Mouse (Mus musculus): ENCODE data around the gene Scgb2a2. TPM values are rescaled to one million over a fixed set of nuclear protein-coding genes. Genes with fewer than 3 reads are reported as not detected.
"Not testable (repeated sequence)": the region's sequence is repeated elsewhere in the genome, so short reads cannot be mapped to it uniquely, and the experiment has no call there.

Scgb2a2 gene
- polyA plus RNA-seq, 1 experiment from 2014 or later, result not detected

DNA sequence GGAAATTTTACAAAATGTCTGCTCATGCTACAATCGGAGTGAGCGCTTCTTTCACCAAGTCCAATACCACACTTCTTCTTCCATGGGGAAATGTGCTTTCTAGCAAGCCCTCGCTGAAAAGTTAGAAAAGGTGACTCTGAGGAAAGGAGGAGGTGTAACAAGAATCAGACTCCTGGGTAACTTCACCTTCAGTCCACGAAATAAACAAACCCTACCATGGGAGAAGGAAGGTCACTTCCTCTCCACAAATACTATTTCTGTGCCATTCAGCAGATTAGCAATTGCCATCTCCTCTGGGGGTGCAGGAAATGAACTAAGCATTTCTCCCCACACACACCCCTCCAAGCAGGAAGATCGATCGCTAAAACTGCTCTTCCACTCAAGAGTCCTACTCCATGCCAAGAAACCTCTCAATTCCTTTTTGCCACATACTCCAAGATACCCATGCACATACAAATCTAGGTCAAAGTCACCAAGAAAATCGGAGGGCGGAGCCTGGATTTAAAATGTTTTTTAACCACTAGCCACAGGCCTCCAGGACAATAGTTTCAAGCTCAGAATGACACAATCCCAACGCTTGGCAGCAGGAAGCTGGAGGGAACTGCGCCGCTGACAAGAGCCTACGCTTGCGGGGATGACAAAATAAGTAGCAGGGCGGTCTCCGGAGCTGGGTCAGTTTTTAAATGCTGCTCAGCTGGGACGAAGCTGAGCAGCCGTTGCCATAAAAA, 51.1 kb downstream of the Scgb2a2 start:
- Histone ChIP-seq H3K4me1 (replicated peaks) (peaks cover 27% of the 10 kb centered on the region), H3K27ac (peak overlapping the region; percentile 89), H3K27me3 (no peaks in the 10 kb centered on the region), H3K9me3 (0 out of 2 replicates have a peak, but pooled peaks cover 3% of the 10 kb centered on the region), H3K9ac (replicated peaks) (peak overlapping the region; percentile 79), H3K4me3 (replicated peaks) (peak overlapping the region; percentile 88), H3K4me2 (peak overlapping the region; percentile 82), H3K36me3 (peaks cover 21% of the 10 kb centered on the region)
- 11% methylated on average over 17 of the region's 17 CpGs for WGBS
- ATAC-seq (ENCODE audit: insufficient number of reproducible peaks, insufficient read depth, low FRiP score, low TSS enrichment, low read depth), result no peak

GRCm38 (mm10) chr19:9899072-9899779, 51.9 kb downstream of the Scgb2a2 start, which contains the start of gene Incenp:
Incenp (minus strand) TSS chr19:9899551.
- Histone ChIP-seq H3K4me3 (replicated peaks) (peak within 1 kb of the TSS; percentile 88), H3K9ac (replicated peaks) (peak within 1 kb of the TSS; percentile 79), H3K27me3 (no peaks in the 10 kb centered on the region), H3K4me2 (peak within 1 kb of the TSS; percentile 82), H3K9me3 (0 out of 2 replicates have a peak, but pooled peaks cover 3% of the 10 kb centered on the region), H3K4me1 (replicated peaks) (peaks cover 27% of the 10 kb centered on the region), H3K27ac (peak within 1 kb of the TSS; percentile 89), H3K36me3 (peaks cover 14% of the 10 kb centered on the region)
- WGBS, result under 1% methylated on average over 58 of the region's 58 CpGs
- ATAC-seq (ENCODE audit: insufficient number of reproducible peaks, insufficient read depth, low FRiP score, low TSS enrichment, low read depth), result peak; percentile 99

GRCm38 (mm10) chr19:9899780-9900146, 52.4 kb downstream of the Scgb2a2 start:
- Histone ChIP-seq H3K4me2 (peak overlapping the region; percentile 52), H3K9me3 (0 out of 2 replicates have a peak, but pooled peaks cover 3% of the 10 kb centered on the region), H3K4me1 (replicated peaks) (peaks cover 27% of the 10 kb centered on the region), H3K9ac (replicated peaks) (peak overlapping the region; percentile 38; the same call in 1 of the 2 replicates), H3K27me3 (no peaks in the 10 kb centered on the region), H3K36me3 (peaks cover 9% of the 10 kb centered on the region), H3K27ac (peak overlapping the region; percentile 66), H3K4me3 (replicated peaks) (peak overlapping the region; percentile 88)
- 8% methylated on average over 10 of the region's 10 CpGs for WGBS
- ATAC-seq (ENCODE audit: insufficient number of reproducible peaks, insufficient read depth, low FRiP score, low TSS enrichment, low read depth), result peak; percentile 69

GRCm38 (mm10) chr19:9900696-9901095, 53.3 kb downstream of the Scgb2a2 start:
- ATAC-seq (ENCODE audit: insufficient number of reproducible peaks, insufficient read depth, low FRiP score, low TSS enrichment, low read depth); H3K4me3 ChIP-seq (replicated peaks); H3K4me2 ChIP-seq; H3K36me3 ChIP-seq; H3K27me3 ChIP-seq; H3K9ac ChIP-seq (replicated peaks); H3K27ac ChIP-seq; H3K9me3 ChIP-seq: not testable (repeated sequence)
- H3K4me1 ChIP-seq (replicated peaks), result peaks cover 27% of the 10 kb centered on the region
- WGBS, result 92% methylated on average over 2 of the region's 2 CpGs

Small RNA genes lying within 50 kb of the gene (microRNA-seq; reads per million reads assigned to microRNA genes)
- not detected for gene Gm22369

Other genes starting within 250 kb of the Scgb2a2 start
- 140 and 148 TPM in 2 replicates for gene Incenp, start 52.0 kb downstream of the Scgb2a2 start, polyA plus RNA-seq (2016; fragmentation: Nextera tagmentation; extraction: Ambion mirVana)
- 1,334 and 1,385 TPM in 2 replicates for gene Fth1, start 133.0 kb downstream of the Scgb2a2 start, polyA plus RNA-seq (2016; fragmentation: Nextera tagmentation; extraction: Ambion mirVana)
- gene Best1, start 154.1 kb downstream of the Scgb2a2 start, polyA plus RNA-seq (2016; fragmentation: Nextera tagmentation; extraction: Ambion mirVana), result 2.2 and 2.3 TPM in 2 replicates
- gene Rab3il1, start 154.1 kb downstream of the Scgb2a2 start, polyA plus RNA-seq (2016; fragmentation: Nextera tagmentation; extraction: Ambion mirVana), result 32.0 and 35.8 TPM in 2 replicates
- 5.8 and 5.9 TPM in 2 replicates for gene Fads3, start 194.0 kb downstream of the Scgb2a2 start, polyA plus RNA-seq (2016; fragmentation: Nextera tagmentation; extraction: Ambion mirVana)